Mouse (Mus musculus) kidney, postnatal 0 days (tissue): ENCODE results near the gene Gpr176. TPM values are rescaled to one million over a fixed set of nuclear protein-coding genes. Genes with fewer than 3 reads are reported as not detected.
A peak's percentile ranks its signal among the peaks of the same experiment; 100 is the strongest.

Experiments
- ATAC-seq: fragments of 200-750 bp; cut with Nextera tagmentation; replicated peaks from 2 replicates; pipeline ENCODE4 v1.8.0; 2017; ENCODE audit warnings: low read depth, moderate number of reproducible peaks, moderate TSS enrichment, moderate library complexity; ENCODE audit not compliant: low FRiP score
- DNase-seq: peaks from one replicate; pipeline ENCODE4 v3.0.0-alpha.2; 2016; ENCODE audit warnings: low spot score
- H3K27ac ChIP-seq: fragments of 300-500 bp; sonication (generic); 2 replicates; pipeline ENCODE4 v1.5.1; 2014; ENCODE audit warnings: mild to moderate bottlenecking
- H3K27me3 ChIP-seq: fragments of 300-500 bp; sonication (generic); 2 replicates; pipeline ENCODE4 v1.6.1; 2014; ENCODE audit warnings: low read length, mixed read lengths; ENCODE audit not compliant: insufficient read depth
- H3K36me3 ChIP-seq: fragments of 300-500 bp; sonication (generic); 2 replicates; pipeline ENCODE4 v1.6.1; 2014; ENCODE audit warnings: low read length, mixed read lengths; ENCODE audit not compliant: insufficient read depth
- H3K4me1 ChIP-seq: fragments of 300-500 bp; sonication (generic); replicated peaks from 2 replicates; pipeline ENCODE4 v1.6.1; 2014; ENCODE audit warnings: antibody characterized with exemption, low read length, mixed read lengths; ENCODE audit not compliant: insufficient read depth
- H3K4me2 ChIP-seq: fragments of 300-500 bp; sonication (generic); 2 replicates; pipeline ENCODE4 v1.6.1; 2014; ENCODE audit warnings: mild to moderate bottlenecking, low read length, moderate library complexity, mixed read lengths
- H3K4me3 ChIP-seq: fragments of 300-500 bp; sonication (generic); replicated peaks from 2 replicates; pipeline ENCODE4 v1.5.1; 2014; ENCODE audit warnings: low read depth, low read length
- H3K9ac ChIP-seq: fragments of 300-500 bp; sonication (generic); 2 replicates; pipeline ENCODE4 v1.6.1; 2014; ENCODE audit warnings: low read depth, low read length
- H3K9me3 ChIP-seq: fragments of 300-500 bp; sonication (generic); replicated peaks from 2 replicates; pipeline ENCODE4 v1.6.1; 2016; ENCODE audit warnings: low read length, inconsistent platforms, mixed read lengths
- CTCF ChIP-seq: IDR thresholded peaks from 2 replicates; pipeline ENCODE4 v1.5.1; 2016; ENCODE audit warnings: antibody characterized with exemption, low read depth, mild to moderate bottlenecking, moderate library complexity
- WGBS: fragments of 180-500 bp; shearing (Covaris S2); extraction: QIAGEN DNeasy Blood & Tissue Kit; methylation state at CpG from one replicate; pipeline ENCODE4 v1.1.7; 2014; 5-methylcytosine and 5-hydroxymethylcytosine counted together
- polyA plus RNA-seq: library from polyadenylated mRNA; unstranded; fragments of >200 nt; fragmentation: Nextera tagmentation; extraction: Ambion mirVana; gene quantifications from 2 replicates; pipeline ENCODE4 v1.2.1, GENCODE M21; 2015

Gene Gpr176
- polyA plus RNA-seq, 1 experiment from 2014 or later: 2.3 TPM

DNA sequence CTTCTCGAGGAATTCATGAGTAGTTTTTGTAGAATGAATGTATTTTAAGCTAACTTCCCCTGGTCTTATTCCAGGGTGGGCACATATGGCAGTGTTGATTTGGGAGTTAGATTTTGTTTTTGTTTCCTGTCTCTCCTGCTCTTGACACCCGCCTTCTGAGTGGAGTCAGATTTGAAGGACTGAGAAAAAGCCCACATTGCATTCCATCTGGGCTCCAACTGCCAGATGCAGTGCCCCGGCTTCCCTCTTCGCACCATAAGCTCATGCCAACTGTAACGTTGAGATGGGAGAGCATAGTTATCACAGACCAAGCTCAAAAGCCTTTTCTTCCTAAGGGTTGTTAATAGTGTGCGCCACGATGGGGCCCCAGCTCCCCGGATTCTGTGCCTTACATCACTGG lies 110.5 kb downstream of the Gpr176 start:
- no peak for ATAC-seq

DNA sequence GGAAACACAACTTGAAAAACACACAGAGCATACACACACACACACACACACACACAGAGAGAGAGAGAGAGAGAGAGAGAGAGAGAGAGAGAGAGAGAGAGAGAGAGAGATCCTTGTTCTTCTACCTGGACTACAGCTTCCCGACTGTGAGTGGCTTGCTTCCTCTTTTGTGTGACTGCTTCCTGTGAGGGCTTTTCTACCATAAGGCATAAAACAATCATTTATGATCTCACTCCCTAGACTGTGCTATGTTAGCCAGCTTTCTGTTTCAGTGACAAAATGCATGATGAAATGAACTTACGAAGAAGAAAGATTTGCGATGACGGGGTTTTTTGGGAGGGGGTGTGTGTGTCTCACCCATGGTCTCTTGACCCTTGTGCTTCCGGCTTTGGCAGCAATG lies 113.5 kb downstream of the Gpr176 start:
- no peak for TF ChIP-seq CTCF
- Histone ChIP-seq H3K4me2 (no peak overlapping the region), H3K27ac (no peak overlapping the region), H3K9me3 (no peaks in the 10 kb centered on the region), H3K4me1 (no peaks in the 10 kb centered on the region), H3K4me3 (no peak overlapping the region), H3K36me3 (no peaks in the 10 kb centered on the region), H3K27me3 (no peaks in the 10 kb centered on the region), H3K9ac (no peak overlapping the region)
- no peak for ATAC-seq
- DNase-seq: no peak
- WGBS: 61% methylated on average over 5 of the region's 5 CpGs

More for the DNA sequence above, 110.5 kb downstream of the Gpr176 start:
- no peak for DNase-seq
- Histone ChIP-seq H3K4me3 (no peak overlapping the region), H3K9ac (no peak overlapping the region), H3K4me2 (no peak overlapping the region), H3K27me3 (no peaks in the 10 kb centered on the region), H3K27ac (no peak overlapping the region), H3K9me3 (no peaks in the 10 kb centered on the region), H3K4me1 (no peaks in the 10 kb centered on the region), H3K36me3 (no peaks in the 10 kb centered on the region)
- 60% methylated on average over 8 of the region's 8 CpGs for WGBS
- no peak for TF ChIP-seq CTCF

DNA sequence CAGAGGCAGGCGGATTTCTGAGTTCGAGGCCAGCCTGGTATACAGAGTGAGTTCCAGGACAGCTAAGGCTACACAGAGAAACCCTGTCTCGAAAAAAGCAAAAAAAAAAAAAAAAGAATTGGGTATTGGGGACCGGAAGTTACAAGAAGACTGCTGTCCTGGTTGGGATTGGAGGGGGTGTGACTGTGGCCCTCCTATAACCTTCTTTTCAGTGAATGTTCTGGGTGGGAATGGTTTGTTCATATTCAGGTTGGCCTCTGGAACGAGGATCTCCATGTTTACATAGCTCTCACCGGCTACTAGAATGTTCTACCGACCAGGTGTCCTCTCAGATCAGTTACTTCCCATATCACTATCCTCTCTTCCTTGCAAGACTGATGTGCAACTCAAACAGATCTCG lies 116.1 kb downstream of the Gpr176 start:
- ATAC-seq (no peak), DNase-seq (no peak)
- no peak overlapping the region for H3K27ac ChIP-seq
- WGBS: 80% methylated on average over 8 of the region's 8 CpGs
- TF ChIP-seq CTCF: no peak
- no peaks in the 10 kb centered on the region for H3K4me1 ChIP-seq
- H3K27me3 ChIP-seq: no peaks in the 10 kb centered on the region
- no peaks in the 10 kb centered on the region for H3K9me3 ChIP-seq
- H3K9ac ChIP-seq: no peak overlapping the region
- H3K4me2 ChIP-seq: peak overlapping the region; percentile 67
- H3K4me3 ChIP-seq: peak overlapping the region; percentile 49
- no peaks in the 10 kb centered on the region for H3K36me3 ChIP-seq

DNA sequence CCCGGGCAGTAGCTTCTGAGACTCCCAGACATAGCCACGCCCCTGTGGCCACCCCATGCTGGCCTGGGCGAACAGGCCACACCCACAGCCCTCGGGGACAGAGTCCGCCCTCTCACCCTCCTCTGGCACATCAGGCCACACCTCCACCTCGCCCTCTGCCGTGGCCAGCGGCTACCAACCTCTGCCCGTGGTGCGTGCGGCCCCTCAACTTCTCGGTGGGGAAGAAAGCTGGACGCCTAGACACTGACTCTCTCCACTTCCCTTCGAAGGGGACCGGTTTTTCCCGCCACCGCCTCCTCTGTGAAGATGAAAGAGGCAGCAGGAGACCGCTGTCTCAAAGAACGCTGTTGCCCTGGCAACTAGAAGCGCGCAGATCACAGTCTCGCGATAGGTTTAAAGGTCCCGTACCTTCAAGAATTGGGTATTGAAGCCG lies 116.6 kb downstream of the Gpr176 start, which contains the start of gene Fsip1:
TSS of gene Fsip1 (minus strand) at position 346 of the 433 bp plus-strand sequence.
- ATAC-seq: peak; percentile 99
- H3K9me3 ChIP-seq: no peaks in the 10 kb centered on the region
- no peak within 1 kb of the TSS for H3K27ac ChIP-seq
- peak; percentile 88 for DNase-seq
- no peak for TF ChIP-seq CTCF
- H3K4me1 ChIP-seq: no peaks in the 10 kb centered on the region
- no peaks in the 10 kb centered on the region for H3K36me3 ChIP-seq
- peak within 1 kb of the TSS; percentile 49 for H3K4me3 ChIP-seq
- H3K27me3 ChIP-seq: no peaks in the 10 kb centered on the region
- peak within 1 kb of the TSS; percentile 67 for H3K4me2 ChIP-seq
- under 1% methylated on average over 25 of the region's 25 CpGs for WGBS
- H3K9ac ChIP-seq: 0 out of 2 replicates have a peak within 1 kb of the TSS, but pooled peaks have one; percentile 23

DNA sequence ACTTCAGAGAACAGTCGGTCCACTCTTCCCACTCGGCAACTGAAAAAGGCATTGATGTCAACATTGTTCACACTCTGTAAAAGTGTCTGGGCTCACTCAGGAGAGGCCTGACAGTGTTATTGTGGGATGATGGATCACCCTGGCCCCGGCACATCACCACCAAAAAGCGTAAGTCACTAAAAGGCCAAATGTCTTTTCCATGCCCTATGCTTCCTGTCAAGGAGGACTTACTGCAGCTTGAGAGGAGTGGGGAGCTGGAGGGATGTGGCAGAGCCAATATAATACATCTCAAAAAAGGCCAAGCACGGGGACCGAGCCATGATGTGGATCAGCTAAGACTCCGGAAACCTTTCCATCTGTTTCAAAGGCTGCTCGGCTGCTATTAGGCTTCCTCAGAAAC lies 118.7 kb downstream of the Gpr176 start:
- Histone ChIP-seq H3K4me3 (no peak overlapping the region), H3K4me1 (no peaks in the 10 kb centered on the region), H3K9ac (no peak overlapping the region), H3K4me2 (no peak overlapping the region), H3K27me3 (no peaks in the 10 kb centered on the region), H3K9me3 (no peaks in the 10 kb centered on the region), H3K27ac (no peak overlapping the region), H3K36me3 (no peaks in the 10 kb centered on the region)
- no peak for TF ChIP-seq CTCF
- ATAC-seq: no peak
- peak; percentile 37 for DNase-seq
- 26% methylated on average over 8 of the region's 8 CpGs for WGBS

DNA sequence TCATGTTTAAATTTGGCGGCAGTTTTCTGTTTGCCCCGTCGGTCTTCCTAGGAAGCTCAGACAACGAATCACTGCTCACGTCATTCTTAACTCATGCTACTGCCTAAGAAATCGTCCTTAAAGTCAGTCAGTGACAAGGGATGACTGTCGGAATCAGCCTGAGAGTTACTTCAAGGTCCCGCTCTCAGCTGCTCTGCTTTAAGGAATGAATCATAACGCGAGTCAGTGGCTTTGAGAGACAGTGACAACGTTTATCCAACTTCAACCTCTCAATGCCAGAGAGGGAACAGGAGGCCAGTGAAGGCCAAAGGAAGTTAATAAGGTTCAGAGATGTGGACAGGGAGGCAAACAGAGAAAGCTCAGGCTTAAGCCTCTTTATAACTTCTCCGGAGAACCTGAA lies 124.3 kb downstream of the Gpr176 start:
- WGBS: 71% methylated on average over 12 of the region's 12 CpGs
- Histone ChIP-seq H3K4me2 (no peak overlapping the region), H3K27me3 (no peaks in the 10 kb centered on the region), H3K4me1 (no peaks in the 10 kb centered on the region), H3K27ac (no peak overlapping the region), H3K9me3 (no peaks in the 10 kb centered on the region), H3K4me3 (no peak overlapping the region), H3K9ac (no peak overlapping the region), H3K36me3 (no peaks in the 10 kb centered on the region)
- DNase-seq (no peak), ATAC-seq (no peak)
- no peak for TF ChIP-seq CTCF

DNA sequence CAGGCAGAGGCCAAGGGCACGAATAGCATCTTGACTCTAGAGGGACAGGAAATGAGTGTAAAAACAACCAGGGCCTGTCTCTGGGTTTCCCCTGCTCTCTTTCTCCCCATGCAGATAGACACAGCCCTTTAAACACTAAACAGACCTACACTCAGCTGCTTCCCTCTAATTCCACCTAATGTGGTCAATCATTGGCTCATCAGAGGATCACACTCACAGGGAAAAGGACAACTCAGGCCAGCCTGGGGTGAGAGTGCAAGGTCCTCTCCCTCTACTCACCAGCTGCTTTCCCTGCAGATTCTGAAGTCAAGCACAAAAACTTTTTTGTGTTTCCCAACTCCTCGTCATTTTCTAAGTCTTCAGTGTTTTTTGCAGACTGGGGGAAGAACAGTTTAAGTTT lies 125.2 kb downstream of the Gpr176 start:
- ATAC-seq: peak; percentile 72
- 52% methylated on average over 2 of the region's 2 CpGs for WGBS
- no peaks in the 10 kb centered on the region for H3K27me3 ChIP-seq

More for the DNA sequence above, 125.2 kb downstream of the Gpr176 start:
- Histone ChIP-seq H3K9me3 (no peaks in the 10 kb centered on the region), H3K4me2 (no peak overlapping the region), H3K4me1 (no peaks in the 10 kb centered on the region), H3K36me3 (no peaks in the 10 kb centered on the region), H3K27ac (no peak overlapping the region), H3K9ac (no peak overlapping the region), H3K4me3 (no peak overlapping the region)
- peak; percentile 25 for DNase-seq
- TF ChIP-seq CTCF: no peak
